Mouse (Mus musculus) thymus, adult 2 months (tissue): ENCODE measurements around the gene Adora1.

ENCODE experiments used
- CTCF ChIP-seq: fragments of 200-500 bp; IDR thresholded peaks from 2 replicates; pipeline ENCODE4 v1.5.1; 2012; ENCODE audit warnings: mild to moderate bottlenecking, control low read depth, low read length, moderate library complexity, borderline replicate concordance; ENCODE audit not compliant: control insufficient read depth, poor library complexity, insufficient read depth; ENCODE audit errors: extremely low read depth
- POLR2A ChIP-seq: fragments of 200-500 bp; IDR thresholded peaks from 2 replicates; pipeline ENCODE4 v1.6.1; 2012; ENCODE audit warnings: mild to moderate bottlenecking, low read length, control low read depth, moderate library complexity; ENCODE audit not compliant: control insufficient read depth, poor library complexity, insufficient read depth; ENCODE audit errors: extremely low read depth

DNA sequence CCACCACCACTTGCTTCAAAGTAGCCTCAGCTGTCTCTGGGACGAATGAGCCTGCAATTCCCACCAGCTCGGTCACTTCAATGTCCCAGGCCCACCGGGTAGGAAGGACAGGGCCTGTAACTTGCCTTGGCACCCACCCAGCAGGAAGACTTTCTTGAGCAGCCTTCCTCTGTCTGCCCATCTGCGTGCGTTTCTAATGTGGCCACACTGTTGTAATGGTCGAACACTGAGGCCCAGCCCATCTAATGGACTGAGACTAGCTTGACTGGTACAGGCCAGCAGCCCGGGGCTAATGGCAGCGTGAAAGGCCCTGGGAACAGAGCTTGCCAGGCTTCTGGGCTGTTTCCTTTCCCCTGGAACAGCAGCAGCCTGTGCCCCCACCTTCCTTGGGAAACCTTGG lies 2.9 kb downstream of the Adora1 start:
- no peak for TF ChIP-seq POLR2A
- TF ChIP-seq CTCF, result no peak
